Mouse (Mus musculus) spleen, adult 2 months (tissue): ENCODE measurements around the gene Cmtm1.
"Not testable (repeated sequence)": the region's sequence is repeated elsewhere in the genome, so short reads cannot be mapped to it uniquely, and the experiment has no call there.

Experiments
- CTCF ChIP-seq: fragments of 200-500 bp; IDR thresholded peaks from 2 replicates; pipeline ENCODE4 v1.5.1; 2011; ENCODE audit warnings: mild to moderate bottlenecking, inconsistent platforms; ENCODE audit not compliant: insufficient read depth, insufficient read length, insufficient replicate concordance; ENCODE audit errors: extremely low read depth
- POLR2A ChIP-seq: fragments of 200-500 bp; IDR thresholded peaks from 2 replicates; pipeline ENCODE4 v1.6.1; 2011; ENCODE audit warnings: low read depth, low read length, inconsistent platforms

DNA sequence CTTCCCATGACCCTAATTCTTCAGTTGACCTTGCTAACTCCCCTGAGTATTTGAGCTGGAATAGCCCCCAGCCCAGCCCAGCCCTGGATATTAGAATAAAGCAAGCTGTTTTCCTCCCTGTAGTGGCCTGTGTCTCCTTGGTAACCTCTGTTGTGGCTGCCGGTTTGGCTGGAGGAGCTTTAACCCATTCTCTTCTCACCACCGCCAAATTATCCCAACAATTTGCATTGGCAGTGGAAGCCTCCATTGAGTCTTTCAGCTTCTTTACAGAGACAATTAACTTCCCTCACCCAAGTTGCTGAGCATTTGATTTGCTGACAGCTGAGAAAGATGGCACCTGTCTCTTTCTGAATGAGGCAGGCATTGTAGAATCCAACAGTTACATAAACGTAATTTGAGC, 8.4 kb downstream of the Cmtm1 start:
- TF ChIP-seq CTCF, POLR2A: not testable (repeated sequence)
